Mouse (Mus musculus) myocyte (in vitro differentiated cells): ENCODE measurements around the gene Gm4756. TPM values are rescaled to one million over a fixed set of nuclear protein-coding genes. Genes with fewer than 3 reads are reported as not detected.
A peak's percentile ranks its signal among the peaks of the same experiment; 100 is the strongest.

Source experiments
- H3K27me3 ChIP-seq: one replicate; pipeline ENCODE4 v1.6.1; 2011; ENCODE audit not compliant: control insufficient read depth, insufficient read depth, insufficient read length
- H3K36me3 ChIP-seq: one replicate; pipeline ENCODE4 v1.6.1; 2011; ENCODE audit not compliant: control insufficient read depth, insufficient read depth
- H3K4me2 ChIP-seq: one replicate; pipeline ENCODE4 v1.6.1; 2011; ENCODE audit warnings: low read depth, control low read depth
- H3K4me3 ChIP-seq: one replicate; pipeline ENCODE4 v1.5.1; 2011; ENCODE audit warnings: mild to moderate bottlenecking, control low read depth, moderate library complexity
- H3K79me2 ChIP-seq: one replicate; pipeline ENCODE4 v1.6.1; 2011; ENCODE audit not compliant: control insufficient read depth, insufficient read depth
- H3ac ChIP-seq: one replicate; pipeline ENCODE4 v1.6.1; 2011; ENCODE audit not compliant: control insufficient read depth, insufficient read length
- CEBPB ChIP-seq: IDR thresholded peaks from 2 replicates; pipeline ENCODE4 v1.6.1; 2011; ENCODE audit warnings: mild to moderate bottlenecking, moderate library complexity; ENCODE audit not compliant: poor library complexity, insufficient read depth, severe bottlenecking
- E2F4 ChIP-seq: IDR thresholded peaks from one replicate; pipeline ENCODE4 v1.6.1; 2011; ENCODE audit warnings: mild to moderate bottlenecking, control low read depth, moderate library complexity; ENCODE audit not compliant: insufficient read depth
- MAX ChIP-seq: IDR thresholded peaks from one replicate; pipeline ENCODE4 v1.6.1; 2011; ENCODE audit warnings: low read depth, mild to moderate bottlenecking, control low read depth
- MYOD1 ChIP-seq, 3 experiments: IDR thresholded peaks; one replicate each; pipeline ENCODE4 v1.6.1; 2011; ENCODE audit warnings: control low read depth in 2 of 3, low read depth in 2 of 3, mild to moderate bottlenecking in 2 of 3, moderate library complexity in 1 of 3; ENCODE audit not compliant: insufficient read length in 2 of 3, control insufficient read depth in 1 of 3
- MYOG ChIP-seq, 3 experiments: IDR thresholded peaks; one replicate each; pipeline ENCODE4 v1.6.1; 2011; ENCODE audit warnings: control low read depth in 2 of 3, low read depth in 2 of 3, mild to moderate bottlenecking in 2 of 3; ENCODE audit not compliant: insufficient read length in 2 of 3, control insufficient read depth in 1 of 3, insufficient read depth in 1 of 3
- POLR2A ChIP-seq: IDR thresholded peaks from one replicate; pipeline ENCODE4 v1.6.1; 2011; ENCODE audit warnings: low read depth, mild to moderate bottlenecking, control low read depth, moderate library complexity; ENCODE audit not compliant: insufficient read length
- POLR2AphosphoS2 ChIP-seq: IDR thresholded peaks from one replicate; pipeline ENCODE4 v1.6.1; 2011; ENCODE audit warnings: low read depth, control low read depth; ENCODE audit not compliant: insufficient read length
- REST ChIP-seq: IDR thresholded peaks from one replicate; pipeline ENCODE4 v1.6.1; 2011; ENCODE audit warnings: mild to moderate bottlenecking, control low read depth, moderate library complexity; ENCODE audit not compliant: insufficient read depth, insufficient read length
- SRF ChIP-seq: IDR thresholded peaks from one replicate; pipeline ENCODE4 v1.6.1; 2011; ENCODE audit warnings: low read depth; ENCODE audit not compliant: control insufficient read depth, insufficient read length
- TCF12 ChIP-seq: IDR thresholded peaks from one replicate; pipeline ENCODE4 v1.6.1; 2011; ENCODE audit warnings: mild to moderate bottlenecking, control low read depth; ENCODE audit not compliant: poor library complexity, insufficient read depth, severe bottlenecking
- TCF3 ChIP-seq: IDR thresholded peaks from one replicate; pipeline ENCODE4 v1.6.1; 2011; ENCODE audit warnings: low read depth, control low read depth; ENCODE audit not compliant: insufficient read length
- USF1 ChIP-seq: IDR thresholded peaks from one replicate; pipeline ENCODE4 v1.6.1; 2011; ENCODE audit warnings: low read depth, mild to moderate bottlenecking, control low read depth, moderate library complexity
- polyA plus RNA-seq: library from polyadenylated mRNA; unstranded; fragments of >200 nt; fragmentation: generic; extraction: Trizol; gene quantifications from one replicate; pipeline ENCODE4 v1.2.1, GENCODE M21; 2012; ENCODE audit warnings: missing spikeins

The Gm4756 gene
- polyA plus RNA-seq, 1 experiment = not detected

DNA sequence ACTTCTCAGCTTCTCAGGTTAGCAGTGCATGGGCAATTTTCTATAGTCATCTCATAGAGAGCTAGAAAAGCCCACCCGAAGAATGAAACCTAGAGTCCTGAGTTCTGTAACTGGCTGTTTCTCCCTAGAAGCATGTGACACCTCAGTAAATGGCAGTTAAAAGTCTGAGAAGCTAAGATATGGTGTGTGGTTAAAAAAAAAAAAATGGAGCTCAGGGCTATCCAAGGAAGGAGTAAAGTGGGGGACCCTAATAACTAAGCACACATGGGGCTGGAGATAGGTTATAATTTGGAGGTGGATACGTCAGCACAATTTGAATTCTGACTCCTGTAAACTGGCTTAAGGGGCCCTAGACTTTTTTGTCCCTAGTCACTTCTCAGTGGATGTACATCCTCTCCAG is 66.4 kb downstream of the Gm4756 start:
- no peak overlapping the region for H3K4me2 ChIP-seq
- no peaks in the 10 kb centered on the region for H3K36me3 ChIP-seq
- H3K79me2 ChIP-seq = no peaks in the 10 kb centered on the region
- TF ChIP-seq SRF (no peak), REST (no peak), TCF12 (no peak), E2F4 (no peak), POLR2AphosphoS2 (no peak), MYOD1 (IDR thresholded peaks at IDR 0.05; ENCODE audit: control insufficient read depth in 1 of 3, insufficient read length in 2 of 3, low read depth in 2 of 3) (no peak), POLR2A (no peak), USF1 (no peak), TCF3 (no peak), MYOG (IDR thresholded peaks at IDR 0.05; ENCODE audit: control insufficient read depth in 1 of 3, insufficient read depth in 1 of 3, insufficient read length in 2 of 3, low read depth in 2 of 3) (no peak), MAX (no peak), CEBPB (no peak)
- no peak overlapping the region for H3K4me3 ChIP-seq
- no peak overlapping the region for H3ac ChIP-seq
- H3K27me3 ChIP-seq = no peaks in the 10 kb centered on the region

DNA sequence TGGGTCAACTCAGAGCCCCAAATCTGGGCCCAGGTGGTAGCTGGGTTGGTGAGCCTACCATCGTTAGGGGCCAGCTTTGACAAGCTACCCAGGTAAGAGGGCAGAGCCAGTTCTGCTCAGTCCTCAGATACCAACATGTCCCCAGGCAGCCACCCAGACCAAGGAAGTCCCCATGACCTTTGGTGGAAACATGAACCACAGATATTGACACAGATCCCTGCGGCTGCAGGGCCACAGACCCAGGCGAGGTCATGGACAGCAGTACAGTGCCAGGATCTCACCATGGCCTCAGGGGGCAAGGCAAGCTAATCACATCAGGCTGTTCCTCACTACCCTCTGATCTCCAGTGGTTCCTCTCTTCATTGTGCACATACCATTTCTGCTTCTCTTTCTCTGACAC is 67.4 kb downstream of the Gm4756 start:
- H3K36me3 ChIP-seq = no peaks in the 10 kb centered on the region
- no peak overlapping the region for H3K4me3 ChIP-seq
- H3K27me3 ChIP-seq = no peaks in the 10 kb centered on the region
- no peak overlapping the region for H3K4me2 ChIP-seq
- no peaks in the 10 kb centered on the region for H3K79me2 ChIP-seq
- TF ChIP-seq POLR2A = no peak
- no peak for TF ChIP-seq POLR2AphosphoS2
- TF ChIP-seq TCF12 = no peak
- TF ChIP-seq CEBPB = no peak
- no peak for TF ChIP-seq REST
- no peak for TF ChIP-seq SRF
- no peak for TF ChIP-seq MYOG (IDR thresholded peaks at IDR 0.05; ENCODE audit: control insufficient read depth in 1 of 3, insufficient read depth in 1 of 3, insufficient read length in 2 of 3, low read depth in 2 of 3)
- TF ChIP-seq MYOD1 (IDR thresholded peaks at IDR 0.05; ENCODE audit: control insufficient read depth in 1 of 3, insufficient read length in 2 of 3, low read depth in 2 of 3) = no peak
- no peak for TF ChIP-seq TCF3
- TF ChIP-seq E2F4 = no peak
- TF ChIP-seq USF1 = no peak
- no peak for TF ChIP-seq MAX
- no peak overlapping the region for H3ac ChIP-seq

DNA sequence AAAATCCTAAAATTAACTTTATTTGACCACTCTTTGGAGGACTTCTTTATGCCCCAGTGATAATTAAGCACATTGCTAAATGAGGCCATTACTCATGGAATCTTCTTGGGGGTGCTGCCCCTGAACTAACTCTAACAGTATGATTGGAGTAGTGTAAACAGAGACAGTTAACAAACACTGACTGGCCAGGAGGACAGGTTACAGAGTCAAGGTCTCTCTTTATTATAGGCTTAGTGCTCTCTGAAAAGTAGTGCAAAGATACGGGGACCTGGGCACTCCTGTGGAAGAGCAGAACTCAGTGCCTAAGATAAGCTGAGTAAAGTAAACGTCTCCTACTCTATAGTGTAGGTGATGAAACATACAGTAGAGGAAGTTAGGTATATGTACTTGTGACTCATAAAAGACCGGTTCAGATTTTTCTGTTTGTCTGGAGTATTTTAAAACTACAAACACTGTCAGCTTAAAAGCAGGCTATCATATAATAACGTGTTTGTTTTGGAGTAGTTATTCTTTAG is 85.1 kb downstream of the Gm4756 start:
- H3K79me2 ChIP-seq = no peaks in the 10 kb centered on the region
- no peaks in the 10 kb centered on the region for H3K27me3 ChIP-seq
- no peak overlapping the region for H3ac ChIP-seq
- no peak overlapping the region for H3K4me2 ChIP-seq
- no peak overlapping the region for H3K4me3 ChIP-seq
- TF ChIP-seq MYOD1 (IDR thresholded peaks at IDR 0.05; ENCODE audit: control insufficient read depth in 1 of 3, insufficient read length in 2 of 3, low read depth in 2 of 3) (no peak), CEBPB (no peak), TCF3 (no peak), MAX (no peak), POLR2AphosphoS2 (no peak), USF1 (no peak), TCF12 (no peak), SRF (no peak), POLR2A (no peak), REST (no peak), MYOG (IDR thresholded peaks at IDR 0.05; ENCODE audit: control insufficient read depth in 1 of 3, insufficient read depth in 1 of 3, insufficient read length in 2 of 3, low read depth in 2 of 3) (no peak), E2F4 (no peak)
- no peaks in the 10 kb centered on the region for H3K36me3 ChIP-seq

DNA sequence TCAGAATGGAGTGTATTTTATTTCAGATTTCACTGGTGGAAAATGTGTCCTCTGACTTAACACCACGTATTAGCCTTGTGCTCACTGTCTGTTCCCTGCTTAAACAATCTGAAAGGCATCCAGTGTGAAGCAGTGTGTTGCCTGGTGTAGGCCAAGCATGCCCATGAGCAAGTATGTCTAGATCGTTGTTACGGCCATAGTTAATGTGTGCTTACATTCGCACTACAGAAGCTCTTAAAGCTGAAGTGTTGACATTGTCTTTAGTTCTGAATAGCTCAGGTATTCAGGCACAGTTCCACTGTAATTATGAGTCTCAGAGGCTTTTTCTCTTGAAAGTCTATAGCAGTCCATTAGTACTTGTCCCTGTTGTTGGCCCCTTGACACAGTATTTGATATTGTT is 95.1 kb downstream of the Gm4756 start:
- H3K27me3 ChIP-seq = no peaks in the 10 kb centered on the region
- no peak overlapping the region for H3K4me3 ChIP-seq
- TF ChIP-seq CEBPB = no peak
- no peak for TF ChIP-seq POLR2AphosphoS2
- no peak overlapping the region for H3K4me2 ChIP-seq
- peaks cover 5% of the 10 kb centered on the region for H3K36me3 ChIP-seq
- H3ac ChIP-seq = no peak overlapping the region
- no peaks in the 10 kb centered on the region for H3K79me2 ChIP-seq

DNA sequence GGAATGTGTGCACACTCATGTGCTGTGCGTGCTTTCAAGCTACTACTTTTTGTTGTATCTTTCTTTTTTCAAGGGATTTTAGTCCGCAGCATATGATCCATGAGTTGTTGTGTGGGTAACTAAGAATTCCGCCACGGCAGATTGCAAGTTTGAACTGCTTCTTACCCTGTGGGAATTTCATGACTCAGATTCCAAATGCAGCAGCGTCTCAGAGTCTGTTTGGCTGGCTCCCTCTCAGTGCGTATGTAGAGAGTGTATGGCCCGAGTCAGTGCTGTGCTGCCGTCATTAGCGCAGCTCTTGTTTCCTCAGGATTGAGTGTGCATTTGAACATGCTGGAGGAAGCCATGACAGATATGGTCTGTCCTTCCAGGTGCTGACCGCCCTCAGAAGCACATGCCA is 110.9 kb downstream of the Gm4756 start:
- Histone ChIP-seq H3ac (no peak overlapping the region), H3K79me2 (peaks cover 17% of the 10 kb centered on the region), H3K4me3 (no peak overlapping the region), H3K27me3 (no peaks in the 10 kb centered on the region), H3K36me3 (no peaks in the 10 kb centered on the region), H3K4me2 (peak overlapping the region; percentile 10)
- TF ChIP-seq TCF3 (no peak), MYOD1 (IDR thresholded peaks at IDR 0.05; ENCODE audit: control insufficient read depth in 1 of 3, insufficient read length in 2 of 3, low read depth in 2 of 3) (no peak), POLR2A (no peak), SRF (no peak), MYOG (IDR thresholded peaks at IDR 0.05; ENCODE audit: control insufficient read depth in 1 of 3, insufficient read depth in 1 of 3, insufficient read length in 2 of 3, low read depth in 2 of 3) (no peak), REST (no peak), POLR2AphosphoS2 (no peak), CEBPB (no peak), USF1 (no peak), E2F4 (no peak), MAX (no peak), TCF12 (no peak)
